Mouse (Mus musculus): ENCODE results near the gene A630089N07Rik. TPM values are rescaled to one million over a fixed set of nuclear protein-coding genes. Genes with fewer than 3 reads are reported as not detected.
"Not testable (repeated sequence)": the region's sequence is repeated elsewhere in the genome, so short reads cannot be mapped to it uniquely, and the experiment has no call there.

The A630089N07Rik gene
- polyA plus RNA-seq (2012; rRNA removed), result 0.97 and 1.3 TPM in 2 replicates

GRCm38 (mm10) chr16:98081889-98082818 is at the start of gene A630089N07Rik:
A630089N07Rik (minus strand) TSS chr16:98082450.
- DNase-seq (ENCODE audit: low read depth in 1 of 2, low spot score in 2 of 2), result peak; percentile 50 to 84
- WGBS, result under 1% methylated on average over 25 of the region's 25 CpGs
- peak within 1 kb of the TSS; percentile 84 for H3K4me3 ChIP-seq (ENCODE audit: extremely low read depth, insufficient read depth, insufficient read length)
- H3K4me1 ChIP-seq (ENCODE audit: control insufficient read depth, insufficient read depth, insufficient read length); H3K36me3 ChIP-seq (ENCODE audit: control insufficient read depth, insufficient read depth, low read length); H3K27me3 ChIP-seq (ENCODE audit: control insufficient read depth, insufficient read depth, low read length): not testable (repeated sequence)
- H3K27ac ChIP-seq (ENCODE audit: insufficient read depth, low read length), result peak within 1 kb of the TSS; percentile 36; the same call in 1 of the 2 replicates

- WGBS, result 99% methylated on average over 11 of the region's 11 CpGs
- TF ChIP-seq CTCF (IDR thresholded peaks at IDR 0.05; ENCODE audit: extremely low read depth, insufficient read depth, insufficient read length, insufficient replicate concordance) (no peak), POLR2A (IDR thresholded peaks at IDR 0.05; ENCODE audit: low read depth, low read length) (no peak)
- Histone ChIP-seq H3K27me3 (ENCODE audit: control insufficient read depth, insufficient read depth, low read length) (no peaks in the 10 kb centered on the region), H3K27ac (ENCODE audit: insufficient read depth, low read length) (no peak overlapping the region), H3K4me1 (ENCODE audit: control insufficient read depth, insufficient read depth, insufficient read length) (no peaks in the 10 kb centered on the region), H3K4me3 (ENCODE audit: extremely low read depth, insufficient read depth, insufficient read length) (no peak overlapping the region), H3K36me3 (ENCODE audit: control insufficient read depth, insufficient read depth, low read length) (no peaks in the 10 kb centered on the region)
- no peak for DNase-seq (ENCODE audit: low read depth in 1 of 2, low spot score in 2 of 2)
These were observed 24.9 kb upstream of the A630089N07Rik start for GRCm38 (mm10) chr16:98107109-98107508.

GRCm38 (mm10) chr16:98081550-98081888 is 731 bp downstream of the A630089N07Rik start:
- not testable (repeated sequence) for DNase-seq (ENCODE audit: low read depth in 1 of 2, low spot score in 2 of 2); H3K27ac ChIP-seq (ENCODE audit: insufficient read depth, low read length); H3K4me1 ChIP-seq (ENCODE audit: control insufficient read depth, insufficient read depth, insufficient read length); H3K36me3 ChIP-seq (ENCODE audit: control insufficient read depth, insufficient read depth, low read length); H3K27me3 ChIP-seq (ENCODE audit: control insufficient read depth, insufficient read depth, low read length)
- WGBS, result 0% methylated on average over 9 of the region's 9 CpGs
- H3K4me3 ChIP-seq (ENCODE audit: extremely low read depth, insufficient read depth, insufficient read length), result peak overlapping the region; percentile 84

- WGBS, result 91% methylated on average over 1 of the region's 1 CpGs
- H3K27ac ChIP-seq (ENCODE audit: insufficient read depth, low read length); H3K4me1 ChIP-seq (ENCODE audit: control insufficient read depth, insufficient read depth, insufficient read length); DNase-seq (ENCODE audit: low read depth in 1 of 2, low spot score in 2 of 2); H3K36me3 ChIP-seq (ENCODE audit: control insufficient read depth, insufficient read depth, low read length); H3K4me3 ChIP-seq (ENCODE audit: extremely low read depth, insufficient read depth, insufficient read length); H3K27me3 ChIP-seq (ENCODE audit: control insufficient read depth, insufficient read depth, low read length): not testable (repeated sequence)
These were observed 1.1 kb downstream of the A630089N07Rik start for GRCm38 (mm10) chr16:98081140-98081539.

- not testable (repeated sequence) for H3K36me3 ChIP-seq (ENCODE audit: control insufficient read depth, insufficient read depth, low read length); H3K27me3 ChIP-seq (ENCODE audit: control insufficient read depth, insufficient read depth, low read length); H3K27ac ChIP-seq (ENCODE audit: insufficient read depth, low read length); DNase-seq (ENCODE audit: low read depth in 1 of 2, low spot score in 2 of 2); H3K4me3 ChIP-seq (ENCODE audit: extremely low read depth, insufficient read depth, insufficient read length); H3K4me1 ChIP-seq (ENCODE audit: control insufficient read depth, insufficient read depth, insufficient read length)
- 73% methylated on average over 3 of the region's 3 CpGs for WGBS
These were observed 2.9 kb downstream of the A630089N07Rik start for GRCm38 (mm10) chr16:98079382-98079781.

- H3K36me3 ChIP-seq (ENCODE audit: control insufficient read depth, insufficient read depth, low read length), result no peaks in the 10 kb centered on the region
- TF ChIP-seq POLR2A (IDR thresholded peaks at IDR 0.05; ENCODE audit: low read depth, low read length) (no peak), CTCF (IDR thresholded peaks at IDR 0.05; ENCODE audit: extremely low read depth, insufficient read depth, insufficient read length, insufficient replicate concordance) (peak; percentile 5; the same call in 1 of the 2 replicates)
- no peak overlapping the region for H3K27ac ChIP-seq (ENCODE audit: insufficient read depth, low read length)
- H3K27me3 ChIP-seq (ENCODE audit: control insufficient read depth, insufficient read depth, low read length), result no peaks in the 10 kb centered on the region
- DNase-seq (ENCODE audit: low read depth in 1 of 2, low spot score in 2 of 2), result peak in 1 of 2 experiments; percentile 23
- no peaks in the 10 kb centered on the region for H3K4me1 ChIP-seq (ENCODE audit: control insufficient read depth, insufficient read depth, insufficient read length)
- no peak overlapping the region for H3K4me3 ChIP-seq (ENCODE audit: extremely low read depth, insufficient read depth, insufficient read length)
- 91% methylated on average over 2 of the region's 2 CpGs for WGBS
These were observed 40.6 kb downstream of the A630089N07Rik start for GRCm38 (mm10) chr16:98041676-98042075.

- H3K4me1 ChIP-seq (ENCODE audit: control insufficient read depth, insufficient read depth, insufficient read length); H3K36me3 ChIP-seq (ENCODE audit: control insufficient read depth, insufficient read depth, low read length); H3K27ac ChIP-seq (ENCODE audit: insufficient read depth, low read length); DNase-seq (ENCODE audit: low read depth in 1 of 2, low spot score in 2 of 2); H3K27me3 ChIP-seq (ENCODE audit: control insufficient read depth, insufficient read depth, low read length); H3K4me3 ChIP-seq (ENCODE audit: extremely low read depth, insufficient read depth, insufficient read length): not testable (repeated sequence)
- WGBS, result 97% methylated on average over 2 of the region's 2 CpGs
These were observed 47.3 kb downstream of the A630089N07Rik start for GRCm38 (mm10) chr16:98034971-98035370.

GRCm38 (mm10) chr16:98026186-98026585 is 56.1 kb downstream of the A630089N07Rik start:
- 92% methylated on average over 8 of the region's 8 CpGs for WGBS
- not testable (repeated sequence) for H3K27ac ChIP-seq (ENCODE audit: insufficient read depth, low read length); H3K27me3 ChIP-seq (ENCODE audit: control insufficient read depth, insufficient read depth, low read length); H3K36me3 ChIP-seq (ENCODE audit: control insufficient read depth, insufficient read depth, low read length); H3K4me3 ChIP-seq (ENCODE audit: extremely low read depth, insufficient read depth, insufficient read length); DNase-seq (ENCODE audit: low read depth in 1 of 2, low spot score in 2 of 2); H3K4me1 ChIP-seq (ENCODE audit: control insufficient read depth, insufficient read depth, insufficient read length)

All from spleen, adult 2 months (tissue).